Mouse (Mus musculus): ENCODE data around the gene I830077J02Rik. TPM values are rescaled to one million over a fixed set of nuclear protein-coding genes. Genes with fewer than 3 reads are reported as not detected.

I830077J02Rik gene
- polyA plus RNA-seq, 1 experiment from 2014 or later, result 1.4 TPM

DNA sequence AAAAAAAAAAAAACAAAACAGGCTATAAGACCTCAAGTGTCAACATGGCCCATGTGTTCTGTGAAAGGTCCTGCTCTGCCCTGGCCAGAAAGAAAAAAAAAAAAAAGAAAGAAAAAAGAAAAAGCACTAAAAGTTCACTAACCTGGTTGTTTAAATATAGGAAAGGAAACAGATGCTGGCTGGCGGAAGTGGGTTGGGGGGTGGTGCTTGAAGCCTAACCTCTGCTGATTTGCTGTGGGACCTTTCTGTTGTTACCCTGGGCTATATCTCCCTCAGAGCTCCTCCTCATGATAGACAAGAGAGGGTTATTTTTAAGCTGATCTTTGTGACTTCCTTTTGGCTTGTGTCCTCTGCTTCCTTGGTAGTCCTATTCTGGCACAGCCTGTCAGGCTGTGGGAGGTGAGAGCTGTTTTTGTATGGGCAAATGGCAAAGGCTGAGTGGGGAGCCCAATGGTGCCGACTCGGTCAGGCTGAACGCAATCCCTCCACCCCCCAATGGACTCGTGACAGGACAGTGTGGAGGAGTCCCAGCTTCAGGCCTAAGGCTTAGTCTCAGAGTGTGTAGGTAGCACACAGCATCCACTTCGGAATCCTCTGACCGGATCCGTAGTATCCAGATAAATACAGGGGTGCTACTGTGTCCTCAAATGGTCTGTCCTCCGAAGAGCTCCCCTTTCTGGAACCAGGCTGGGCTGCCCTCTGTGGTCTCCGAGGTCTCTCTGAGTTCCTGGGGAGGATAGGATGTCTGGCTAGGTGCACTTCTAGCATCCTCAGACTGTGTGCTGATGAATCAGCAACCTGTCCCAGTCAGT is 40.5 kb downstream of the I830077J02Rik start:
- no peak for ATAC-seq (ENCODE audit: insufficient number of reproducible peaks, low FRiP score, low TSS enrichment, low read depth)

GRCm38 (mm10) chr3:105891141-105891540 is 41.3 kb downstream of the I830077J02Rik start:
- H3K4me1 ChIP-seq, result peaks cover 17% of the 10 kb centered on the region
- no peak overlapping the region for H3K27ac ChIP-seq (replicated peaks)
- H3K4me2 ChIP-seq (replicated peaks), result no peak overlapping the region
- H3K27me3 ChIP-seq, result no peaks in the 10 kb centered on the region
- no peaks in the 10 kb centered on the region for H3K36me3 ChIP-seq
- WGBS, result 84% methylated on average over 3 of the region's 3 CpGs
- H3K9me3 ChIP-seq (replicated peaks), result no peaks in the 10 kb centered on the region
- H3K4me3 ChIP-seq (replicated peaks), result no peak overlapping the region
- ATAC-seq (ENCODE audit: insufficient number of reproducible peaks, low FRiP score, low TSS enrichment, low read depth), result no peak
- no peak overlapping the region for H3K9ac ChIP-seq

More for the DNA sequence above, 40.5 kb downstream of the I830077J02Rik start:
- Histone ChIP-seq H3K27me3 (no peaks in the 10 kb centered on the region), H3K9ac (no peak overlapping the region), H3K4me1 (peaks cover 17% of the 10 kb centered on the region), H3K4me3 (replicated peaks) (no peak overlapping the region), H3K27ac (replicated peaks) (no peak overlapping the region), H3K9me3 (replicated peaks) (no peaks in the 10 kb centered on the region), H3K4me2 (replicated peaks) (no peak overlapping the region), H3K36me3 (no peaks in the 10 kb centered on the region)
- WGBS, result 82% methylated on average over 10 of the region's 10 CpGs

GRCm38 (mm10) chr3:105890220-105890619 is 42.2 kb downstream of the I830077J02Rik start:
- no peak overlapping the region for H3K4me2 ChIP-seq (replicated peaks)
- peaks cover 16% of the 10 kb centered on the region for H3K4me1 ChIP-seq
- WGBS, result 74% methylated on average over 4 of the region's 4 CpGs
- H3K9me3 ChIP-seq (replicated peaks), result no peaks in the 10 kb centered on the region
- no peak overlapping the region for H3K9ac ChIP-seq
- no peak overlapping the region for H3K27ac ChIP-seq (replicated peaks)
- ATAC-seq (ENCODE audit: insufficient number of reproducible peaks, low FRiP score, low TSS enrichment, low read depth), result no peak
- H3K4me3 ChIP-seq (replicated peaks), result no peak overlapping the region
- no peaks in the 10 kb centered on the region for H3K27me3 ChIP-seq
- H3K36me3 ChIP-seq, result no peaks in the 10 kb centered on the region

DNA sequence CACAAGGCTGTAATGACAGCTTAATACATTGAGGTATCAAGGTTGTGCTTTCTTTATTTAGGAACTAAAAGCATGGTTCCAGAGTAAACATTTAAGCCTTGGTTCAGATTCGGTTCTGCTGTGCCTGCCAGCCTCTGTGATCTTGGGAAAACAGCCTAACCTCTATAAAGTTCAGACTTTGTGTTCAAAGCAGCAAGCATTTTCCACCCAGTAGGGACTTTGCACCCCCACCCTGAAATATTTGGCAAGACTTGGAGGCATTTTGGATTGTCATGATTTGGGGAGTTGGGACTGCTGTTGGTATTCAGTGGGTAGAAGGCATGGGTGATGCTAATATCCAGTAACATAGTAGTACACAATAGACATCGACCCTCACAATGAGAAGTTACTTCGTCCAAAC is 43.5 kb downstream of the I830077J02Rik start:
- Histone ChIP-seq H3K4me3 (replicated peaks) (no peak overlapping the region), H3K9ac (no peak overlapping the region), H3K9me3 (replicated peaks) (no peaks in the 10 kb centered on the region), H3K27me3 (no peaks in the 10 kb centered on the region), H3K27ac (replicated peaks) (no peak overlapping the region), H3K4me1 (peaks cover 3% of the 10 kb centered on the region), H3K4me2 (replicated peaks) (no peak overlapping the region), H3K36me3 (no peaks in the 10 kb centered on the region)
- ATAC-seq (ENCODE audit: insufficient number of reproducible peaks, low FRiP score, low TSS enrichment, low read depth), result no peak
- WGBS, result 67% methylated on average over 3 of the region's 3 CpGs

DNA sequence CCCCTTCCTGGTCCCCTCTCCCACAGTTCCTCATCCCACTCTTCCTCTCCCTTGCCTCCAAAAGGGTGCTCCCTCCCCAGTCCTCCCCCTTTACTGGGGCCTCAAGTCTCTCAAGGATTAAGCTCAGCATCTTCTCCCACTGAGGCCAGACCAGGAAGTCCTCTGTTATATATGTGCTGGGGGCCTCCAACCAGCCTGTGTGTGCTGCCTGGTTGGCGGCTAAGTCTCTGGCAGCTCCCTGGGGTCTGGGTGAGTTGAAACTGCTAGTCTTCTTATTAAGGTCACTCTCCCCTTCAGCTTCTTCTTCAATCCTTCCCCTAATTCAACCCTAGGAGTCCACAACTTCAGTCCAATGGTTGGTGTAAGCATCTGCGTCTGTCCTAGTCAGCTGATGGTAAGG is 49.4 kb downstream of the I830077J02Rik start:
- no peak overlapping the region for H3K4me3 ChIP-seq (replicated peaks)
- no peak for ATAC-seq (ENCODE audit: insufficient number of reproducible peaks, low FRiP score, low TSS enrichment, low read depth)
- H3K4me2 ChIP-seq (replicated peaks), result no peak overlapping the region
- no peaks in the 10 kb centered on the region for H3K36me3 ChIP-seq
- H3K4me1 ChIP-seq, result no peaks in the 10 kb centered on the region
- no peaks in the 10 kb centered on the region for H3K27me3 ChIP-seq
- H3K9ac ChIP-seq, result no peak overlapping the region
- no peak overlapping the region for H3K27ac ChIP-seq (replicated peaks)
- H3K9me3 ChIP-seq (replicated peaks), result no peaks in the 10 kb centered on the region
- WGBS, result 95% methylated on average over 2 of the region's 2 CpGs

GRCm38 (mm10) chr3:105882105-105882504 is 50.4 kb downstream of the I830077J02Rik start:
- Histone ChIP-seq H3K27me3 (no peaks in the 10 kb centered on the region), H3K9me3 (replicated peaks) (no peaks in the 10 kb centered on the region), H3K4me2 (replicated peaks) (no peak overlapping the region), H3K27ac (replicated peaks) (no peak overlapping the region), H3K4me3 (replicated peaks) (no peak overlapping the region), H3K4me1 (no peaks in the 10 kb centered on the region), H3K9ac (no peak overlapping the region), H3K36me3 (no peaks in the 10 kb centered on the region)
- no peak for ATAC-seq (ENCODE audit: insufficient number of reproducible peaks, low FRiP score, low TSS enrichment, low read depth)
- WGBS, result 87% methylated on average over 7 of the region's 7 CpGs

DNA sequence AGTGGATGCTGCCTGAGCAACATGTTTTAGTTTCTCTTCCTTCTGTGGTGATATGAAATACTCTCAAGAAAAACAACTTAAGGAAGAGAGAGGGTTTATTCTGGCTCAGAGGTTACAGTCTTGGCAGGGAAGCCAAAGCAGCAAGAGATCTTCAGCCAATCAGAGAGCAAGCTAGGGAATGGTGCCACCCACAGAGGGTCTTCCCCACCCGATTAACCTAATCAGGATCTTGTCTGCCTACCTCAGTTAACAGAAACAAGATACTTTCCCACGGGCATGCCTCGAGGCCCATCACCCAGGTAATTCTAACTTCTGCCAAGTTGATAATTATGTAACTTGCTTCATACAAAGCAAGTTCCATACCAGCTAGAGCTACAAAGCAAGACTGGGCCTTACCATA is 52.0 kb downstream of the I830077J02Rik start:
- WGBS, result 47% methylated on average over 3 of the region's 3 CpGs
- Histone ChIP-seq H3K27me3 (no peaks in the 10 kb centered on the region), H3K4me2 (replicated peaks) (no peak overlapping the region), H3K4me3 (replicated peaks) (no peak overlapping the region), H3K36me3 (no peaks in the 10 kb centered on the region), H3K27ac (replicated peaks) (no peak overlapping the region), H3K4me1 (no peaks in the 10 kb centered on the region), H3K9me3 (replicated peaks) (no peaks in the 10 kb centered on the region), H3K9ac (no peak overlapping the region)
- ATAC-seq (ENCODE audit: insufficient number of reproducible peaks, low FRiP score, low TSS enrichment, low read depth), result no peak

- H3K4me3 ChIP-seq (replicated peaks), result no peak overlapping the region
- 84% methylated on average over 8 of the region's 8 CpGs for WGBS
- no peak overlapping the region for H3K4me2 ChIP-seq (replicated peaks)
- no peaks in the 10 kb centered on the region for H3K9me3 ChIP-seq (replicated peaks)
- no peak overlapping the region for H3K9ac ChIP-seq
- H3K4me1 ChIP-seq, result no peaks in the 10 kb centered on the region
- H3K27ac ChIP-seq (replicated peaks), result no peak overlapping the region
- ATAC-seq (ENCODE audit: insufficient number of reproducible peaks, low FRiP score, low TSS enrichment, low read depth), result no peak
- no peaks in the 10 kb centered on the region for H3K36me3 ChIP-seq
- no peaks in the 10 kb centered on the region for H3K27me3 ChIP-seq
These were observed 53.7 kb downstream of the I830077J02Rik start for GRCm38 (mm10) chr3:105878751-105879150.

GRCm38 (mm10) chr3:105877919-105878318 is 54.5 kb downstream of the I830077J02Rik start:
- Histone ChIP-seq H3K4me1 (no peaks in the 10 kb centered on the region), H3K27ac (replicated peaks) (no peak overlapping the region), H3K36me3 (no peaks in the 10 kb centered on the region), H3K27me3 (no peaks in the 10 kb centered on the region), H3K9ac (no peak overlapping the region), H3K9me3 (replicated peaks) (no peaks in the 10 kb centered on the region), H3K4me2 (replicated peaks) (no peak overlapping the region), H3K4me3 (replicated peaks) (no peak overlapping the region)
- WGBS, result 84% methylated on average over 2 of the region's 2 CpGs
- ATAC-seq (ENCODE audit: insufficient number of reproducible peaks, low FRiP score, low TSS enrichment, low read depth), result no peak

DNA sequence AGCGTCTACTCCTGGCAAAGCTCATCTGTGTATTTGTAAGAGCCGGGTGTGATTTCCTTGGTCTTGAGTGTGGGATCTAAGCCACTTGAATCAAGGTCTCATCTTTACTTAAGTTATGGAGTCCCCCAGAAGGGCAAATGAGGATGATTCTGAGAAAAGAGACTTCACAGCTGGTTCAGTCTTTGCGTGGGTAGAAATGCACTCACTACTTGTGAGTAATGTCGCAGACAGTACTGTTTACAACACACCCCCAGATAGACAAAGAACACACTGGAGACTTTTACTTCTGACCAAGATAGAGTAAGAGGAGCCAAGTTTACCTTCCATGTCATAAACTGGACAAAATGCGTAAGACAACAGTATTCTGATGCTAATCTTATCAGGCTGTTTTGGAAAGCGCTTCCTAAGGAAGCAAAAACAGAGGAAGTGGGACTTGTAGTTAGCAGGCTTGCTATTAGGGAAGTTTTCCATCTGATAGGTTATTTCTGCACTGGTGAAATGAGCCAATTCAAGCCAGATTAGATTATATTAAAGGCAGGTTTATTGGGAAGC is 55.1 kb downstream of the I830077J02Rik start:
- no peaks in the 10 kb centered on the region for H3K27me3 ChIP-seq
- H3K27ac ChIP-seq (replicated peaks), result no peak overlapping the region
- no peak overlapping the region for H3K4me3 ChIP-seq (replicated peaks)
- H3K9ac ChIP-seq, result no peak overlapping the region
- no peak overlapping the region for H3K4me2 ChIP-seq (replicated peaks)
- ATAC-seq (ENCODE audit: insufficient number of reproducible peaks, low FRiP score, low TSS enrichment, low read depth), result no peak
- WGBS, result 87% methylated on average over 6 of the region's 6 CpGs
- no peaks in the 10 kb centered on the region for H3K4me1 ChIP-seq
- H3K36me3 ChIP-seq, result no peaks in the 10 kb centered on the region
- no peaks in the 10 kb centered on the region for H3K9me3 ChIP-seq (replicated peaks)

GRCm38 (mm10) chr3:105876022-105876421 is 56.4 kb downstream of the I830077J02Rik start:
- Histone ChIP-seq H3K9me3 (replicated peaks) (no peaks in the 10 kb centered on the region), H3K27ac (replicated peaks) (no peak overlapping the region), H3K36me3 (no peaks in the 10 kb centered on the region), H3K9ac (no peak overlapping the region), H3K4me2 (replicated peaks) (no peak overlapping the region), H3K27me3 (no peaks in the 10 kb centered on the region), H3K4me1 (no peaks in the 10 kb centered on the region), H3K4me3 (replicated peaks) (no peak overlapping the region)
- ATAC-seq (ENCODE audit: insufficient number of reproducible peaks, low FRiP score, low TSS enrichment, low read depth), result no peak
- WGBS, result 74% methylated on average over 5 of the region's 5 CpGs

All from embryonic facial prominence, embryonic 15.5 days (tissue).